Mouse (Mus musculus) layer of hippocampus, postnatal 36 days (tissue): ENCODE data around the gene Parvb. TPM values are rescaled to one million over a fixed set of nuclear protein-coding genes. Genes with fewer than 3 reads are reported as not detected.
A peak's percentile ranks its signal among the peaks of the same experiment; 100 is the strongest.

Experiments used
- DNase-seq, 2 experiments: peaks; one replicate each; pipeline ENCODE4 v3.0.0; 2022
- total RNA-seq, 2 experiments: library from RNA; stranded (reverse); gene quantifications; 2 replicates each; pipeline ENCODE4 v1.2.3; 2021

The Parvb gene
- 10 to 100 TPM; 32.4 to 37.7 TPM for total RNA-seq

DNA sequence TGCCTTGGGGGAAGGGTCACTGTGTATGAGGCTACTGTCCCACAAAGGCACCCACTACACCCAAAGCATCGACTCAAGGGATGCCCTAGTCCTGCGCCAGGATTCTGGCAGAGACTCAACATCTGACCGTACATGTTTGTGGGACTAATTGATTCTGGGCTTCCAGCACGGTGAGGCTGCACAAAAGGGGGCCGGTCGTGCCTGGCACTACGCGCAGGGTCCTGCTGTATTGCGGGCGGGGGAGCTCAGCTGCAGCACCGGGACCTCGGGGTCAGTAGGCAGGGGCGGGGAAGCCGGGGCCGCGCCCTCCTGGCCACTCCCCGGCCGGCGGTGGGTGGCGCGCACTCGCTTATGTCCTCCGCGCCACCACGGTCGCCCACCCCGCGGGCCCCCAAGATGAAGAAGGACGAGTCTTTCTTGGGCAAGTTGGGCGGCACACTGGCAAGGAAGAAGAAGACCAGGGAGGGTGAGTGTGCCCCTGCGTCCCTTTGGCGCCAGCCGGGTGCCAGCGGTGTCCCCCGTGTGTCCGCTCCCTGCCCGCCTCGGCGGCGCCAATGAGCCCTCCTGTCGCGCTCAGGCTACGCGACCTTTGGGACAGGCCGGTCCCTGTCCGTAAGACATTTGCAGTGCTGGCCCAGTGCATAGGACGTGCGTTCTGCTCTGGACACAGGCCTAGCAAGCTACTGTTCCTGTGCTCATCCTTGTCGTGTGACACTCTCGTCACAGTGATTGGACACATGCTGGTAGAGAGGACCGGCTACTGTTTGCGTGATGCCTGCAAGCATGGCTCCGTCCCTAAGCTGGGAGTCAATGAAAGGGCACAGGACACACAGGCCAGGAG lies at the start of gene Parvb:
TSS of gene Parvb (plus strand) at position 323 of the 841 bp plus-strand sequence.
- peak; percentile 45 to 58 for DNase-seq

- no peak for DNase-seq
Observed at GRCm38 (mm10) chr15:84183967-84184366, 47.9 kb upstream of the Parvb start.

- DNase-seq = no peak
Observed at GRCm38 (mm10) chr15:84186196-84186595, 45.6 kb upstream of the Parvb start.

DNA sequence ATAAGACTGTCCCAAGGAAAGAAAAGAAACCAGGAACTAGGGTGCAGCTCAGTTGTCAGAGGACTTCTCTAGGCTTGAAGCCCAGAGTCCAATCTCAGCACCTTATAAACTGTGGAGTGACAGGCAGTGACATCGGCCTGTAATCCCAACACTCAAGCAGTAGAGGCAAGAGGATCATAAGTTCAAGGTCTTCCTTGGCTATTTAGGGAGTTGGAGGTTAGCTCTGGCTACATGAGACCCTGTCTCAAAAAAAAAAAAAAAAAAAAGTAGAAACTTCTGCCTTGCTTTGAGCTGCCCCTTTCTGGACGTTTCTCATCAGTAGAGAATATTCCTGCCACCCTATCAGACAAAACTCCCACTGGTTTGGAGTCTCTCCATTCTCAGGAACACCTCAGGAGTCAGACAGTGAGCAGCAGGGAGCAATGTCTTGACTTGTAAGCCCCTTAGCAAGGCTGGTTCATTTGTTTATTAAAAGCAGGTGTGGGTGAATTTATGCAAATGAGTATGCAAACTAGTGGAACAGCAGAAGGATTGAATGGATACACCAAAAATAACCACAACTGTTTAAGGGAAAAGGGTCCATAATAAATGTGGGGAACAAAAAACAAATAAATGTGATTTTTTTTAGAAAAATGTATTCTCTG lies 42.8 kb upstream of the Parvb start:
- DNase-seq = no peak

GRCm38 (mm10) chr15:84189881-84190280 lies 42.0 kb upstream of the Parvb start:
- DNase-seq = no peak

DNA sequence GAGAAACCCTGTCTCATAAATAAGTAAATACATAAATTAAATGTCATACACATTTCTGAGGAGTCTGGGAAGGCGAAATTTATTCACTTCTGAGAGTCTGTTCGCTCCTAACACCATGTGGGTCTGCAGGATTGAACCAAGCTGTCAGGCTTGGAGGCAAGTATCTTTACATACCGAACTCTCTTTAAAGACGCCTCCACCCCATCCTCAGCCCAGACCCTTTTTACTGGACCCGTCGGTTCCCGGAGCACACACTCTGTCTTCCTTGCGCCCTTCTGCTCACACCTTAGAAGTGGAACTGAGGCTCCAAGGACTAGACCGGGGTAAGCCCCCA lies 40.2 kb upstream of the Parvb start:
- no peak for DNase-seq

DNA sequence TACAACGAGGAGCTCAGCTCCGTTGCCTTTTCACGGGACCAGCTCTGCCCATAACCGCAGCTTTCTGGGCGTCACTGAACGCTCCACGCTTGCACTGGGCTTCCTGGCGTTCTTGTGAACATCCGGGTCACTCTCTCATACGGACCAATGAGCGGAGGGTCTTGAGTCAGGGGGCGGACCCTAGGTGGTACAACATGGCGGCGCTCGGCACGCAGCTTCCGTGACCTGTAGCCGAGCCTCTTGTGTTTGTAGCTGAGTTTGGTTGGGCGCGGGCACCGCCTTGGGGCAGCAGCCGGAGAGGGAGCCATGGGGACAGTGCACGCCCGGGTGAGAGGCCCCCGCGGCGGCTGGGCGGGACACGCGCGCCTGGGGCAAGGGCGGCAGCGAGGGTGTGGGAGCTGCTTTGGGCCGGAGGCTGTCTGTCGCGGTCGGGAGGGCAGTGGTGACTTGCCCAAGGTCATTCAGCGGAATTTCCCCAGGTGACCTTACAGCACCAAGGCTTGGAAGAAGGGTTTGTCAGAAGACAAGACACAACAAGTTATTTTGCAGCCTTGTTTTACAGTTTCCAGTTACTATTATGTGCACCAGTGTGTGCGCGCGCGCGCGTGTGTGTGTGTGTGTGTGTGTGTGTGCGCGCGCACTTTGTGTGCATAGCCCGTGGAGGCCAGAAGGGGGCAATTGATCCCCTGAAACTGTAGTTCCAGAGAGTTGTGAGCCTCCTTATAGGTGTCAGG lies 39.6 kb upstream of the Parvb start, which contains the start of gene Samm50:
TSS of gene Samm50 (plus strand) at position 184 of the 734 bp plus-strand sequence.
- DNase-seq = peak; percentile 91 to 92

DNA sequence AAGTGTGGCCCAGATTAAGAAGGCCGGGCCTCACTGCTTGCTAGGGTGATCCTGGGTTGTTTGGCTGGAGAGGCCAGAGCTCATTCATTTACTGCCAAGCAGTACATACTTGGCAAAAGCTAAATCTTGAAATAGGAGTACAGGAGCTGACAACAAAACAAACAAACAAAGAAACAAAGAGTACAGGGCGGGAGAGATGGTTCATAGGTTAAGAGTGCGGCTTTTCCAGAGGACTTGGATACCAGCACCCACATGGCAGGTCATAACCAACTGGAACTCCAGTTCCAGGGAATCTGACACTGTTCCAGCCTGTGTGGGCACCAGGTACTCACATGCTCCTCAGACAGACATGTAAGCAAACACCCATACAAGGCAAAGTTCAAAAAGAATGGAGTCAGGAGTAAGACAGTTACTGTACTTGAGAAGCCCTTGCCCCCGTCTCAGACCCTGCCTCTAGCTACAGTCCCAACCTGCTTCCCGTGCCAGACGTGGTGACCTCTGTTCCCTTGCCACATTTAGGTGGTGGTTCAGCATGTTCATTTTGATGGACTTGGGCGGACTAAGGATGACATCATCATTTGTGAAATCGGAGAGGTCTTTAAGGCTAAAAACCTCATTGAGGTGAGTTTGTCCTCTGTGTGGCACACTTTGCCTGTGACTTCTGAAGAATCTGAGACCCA lies 35.2 kb upstream of the Parvb start:
- DNase-seq = no peak

DNA sequence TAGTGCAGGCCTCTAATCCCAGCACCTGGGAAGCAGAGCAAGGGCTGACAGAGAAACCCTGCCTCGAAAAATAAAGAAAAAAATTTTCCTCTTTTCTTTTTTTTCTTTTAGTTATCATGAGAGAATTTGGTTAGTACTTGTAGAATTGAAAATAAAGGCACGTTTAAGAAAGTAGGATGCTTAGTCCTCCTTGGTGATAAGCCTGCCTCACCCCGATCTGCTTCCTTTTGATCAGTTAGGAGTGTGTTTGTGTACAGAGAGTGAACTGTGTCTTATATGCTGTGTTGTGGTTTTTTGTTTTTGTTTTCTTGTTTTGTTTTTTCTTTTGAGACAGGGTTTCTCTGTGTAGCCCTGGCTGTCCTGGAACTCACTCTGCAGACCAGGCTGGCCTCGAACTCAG lies 24.5 kb upstream of the Parvb start:
- DNase-seq = no peak

GRCm38 (mm10) chr15:84209517-84210412 lies 22.1 kb upstream of the Parvb start:
- DNase-seq = no peak

GRCm38 (mm10) chr15:84210461-84210860 lies 21.4 kb upstream of the Parvb start:
- no peak for DNase-seq

GRCm38 (mm10) chr15:84210941-84211340 lies 20.9 kb upstream of the Parvb start:
- DNase-seq = no peak

DNA sequence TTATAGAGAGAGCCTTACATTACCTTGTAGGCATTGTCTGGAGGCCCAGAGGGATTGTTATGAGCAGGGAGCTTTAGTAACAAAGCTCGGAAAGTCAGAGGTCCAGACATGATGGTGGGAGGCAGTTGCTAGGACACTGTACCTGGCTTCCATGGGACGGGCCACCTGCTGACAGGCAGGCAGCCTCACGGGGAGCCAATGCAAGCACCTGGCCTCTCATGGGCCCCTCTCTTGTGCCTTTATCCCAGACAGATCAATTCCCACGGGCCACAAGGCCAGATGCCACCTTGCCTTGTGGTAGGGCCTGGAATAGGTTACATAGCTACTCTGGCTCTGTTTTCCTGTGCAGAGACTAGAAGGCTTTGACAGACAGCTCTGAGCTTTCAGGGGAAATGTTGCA lies 20.3 kb upstream of the Parvb start:
- DNase-seq = no peak

DNA sequence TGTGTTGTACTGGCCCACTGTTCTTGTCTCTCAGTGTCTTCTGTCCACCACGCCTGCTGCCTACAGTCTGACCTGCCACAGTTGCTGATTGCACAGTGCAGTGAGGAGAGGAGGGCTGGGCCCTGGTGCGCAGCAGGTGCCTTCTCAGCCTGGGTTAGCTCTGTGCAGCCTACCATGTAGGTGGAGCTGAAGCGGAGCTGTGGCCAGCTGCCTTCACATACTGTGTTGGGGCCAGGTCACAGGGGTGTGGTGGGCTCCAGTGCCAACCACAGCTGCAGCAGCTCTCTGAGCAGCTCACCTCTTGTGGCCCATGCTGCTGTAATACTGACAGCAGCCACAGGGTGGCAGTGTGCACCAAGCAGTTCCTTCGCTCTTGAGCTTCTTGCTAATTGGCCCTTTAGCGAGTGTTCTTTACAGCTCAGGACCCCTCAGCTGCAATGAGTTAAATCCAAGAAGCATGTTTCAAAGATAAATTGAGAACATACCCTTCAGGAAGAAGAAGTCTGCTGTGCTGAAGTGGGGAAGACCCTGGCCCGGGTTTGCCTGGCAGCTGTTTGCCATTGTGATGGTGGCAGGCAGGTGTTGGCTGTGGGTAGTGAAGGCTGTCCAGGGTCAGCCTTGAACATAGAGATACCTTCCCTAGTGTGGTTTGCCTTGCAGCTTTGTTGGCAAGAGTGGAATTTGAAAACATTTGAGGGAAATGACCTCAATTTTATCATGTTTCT lies 19.6 kb upstream of the Parvb start:
- DNase-seq = peak; percentile 82 to 84

DNA sequence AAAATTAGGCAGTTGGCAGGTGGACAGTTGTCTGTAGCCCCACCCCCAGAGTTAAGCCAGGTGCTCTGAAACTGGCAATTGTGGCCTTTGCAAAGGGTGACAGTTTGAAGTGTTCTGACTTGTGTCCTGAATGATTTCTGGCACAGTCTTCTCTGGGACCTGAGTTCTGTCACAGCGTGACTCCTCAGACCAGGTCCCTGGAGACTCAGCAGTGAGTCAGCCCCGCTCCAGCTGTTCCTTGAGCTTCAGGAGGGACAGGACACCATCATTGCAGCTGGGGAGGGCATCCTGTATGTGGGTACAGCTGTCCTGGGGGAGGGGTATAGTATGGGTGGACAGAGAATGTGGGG lies 19.1 kb upstream of the Parvb start:
- DNase-seq = no peak

DNA sequence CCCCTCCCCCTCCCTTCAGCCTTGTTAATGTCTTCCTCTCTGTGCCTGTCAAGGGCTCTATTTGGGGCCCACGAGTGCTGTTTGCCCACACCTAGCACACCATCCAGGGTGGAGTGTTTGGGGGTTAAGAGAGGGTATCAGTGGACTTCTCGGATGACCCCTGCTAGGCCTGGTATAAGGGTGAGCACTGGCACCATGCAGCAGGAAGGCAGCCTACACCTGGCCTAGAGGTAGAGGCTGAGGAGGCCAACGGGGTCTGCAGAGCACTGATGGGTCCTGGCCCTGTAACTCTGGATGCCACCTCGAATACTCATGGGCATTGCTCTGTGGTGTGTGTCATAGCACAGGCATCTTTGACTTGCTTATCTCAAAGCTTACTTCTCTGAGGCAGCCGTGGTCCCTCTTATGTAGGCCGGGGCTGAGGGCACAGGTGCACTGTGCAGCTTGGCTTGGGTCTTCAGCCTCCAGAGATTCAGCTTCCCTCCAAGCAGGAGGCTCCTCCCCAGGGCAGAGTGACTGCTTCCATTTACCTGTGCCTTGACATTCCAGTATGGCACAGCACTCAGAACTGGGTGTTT lies 18.6 kb upstream of the Parvb start:
- DNase-seq = no peak

DNA sequence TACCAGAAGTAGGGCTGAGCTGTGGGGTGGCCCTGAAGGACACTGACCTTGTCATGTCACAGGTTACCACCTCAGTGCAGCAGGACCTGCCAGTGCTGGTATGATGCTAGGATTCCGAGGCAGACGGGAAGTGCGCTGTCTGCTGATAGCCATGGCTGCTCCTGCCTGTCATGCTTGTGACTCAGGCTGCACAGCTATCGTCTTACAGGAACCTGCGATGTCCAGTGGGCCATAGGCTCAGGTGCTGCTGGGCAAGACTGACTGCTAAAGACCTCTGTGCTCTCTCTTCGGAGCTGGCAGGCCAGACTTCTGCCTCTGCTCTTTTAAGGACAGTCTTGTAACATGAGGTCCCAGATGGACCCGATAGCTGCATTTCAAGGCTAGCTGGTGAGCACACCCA lies 17.4 kb upstream of the Parvb start:
- no peak for DNase-seq

DNA sequence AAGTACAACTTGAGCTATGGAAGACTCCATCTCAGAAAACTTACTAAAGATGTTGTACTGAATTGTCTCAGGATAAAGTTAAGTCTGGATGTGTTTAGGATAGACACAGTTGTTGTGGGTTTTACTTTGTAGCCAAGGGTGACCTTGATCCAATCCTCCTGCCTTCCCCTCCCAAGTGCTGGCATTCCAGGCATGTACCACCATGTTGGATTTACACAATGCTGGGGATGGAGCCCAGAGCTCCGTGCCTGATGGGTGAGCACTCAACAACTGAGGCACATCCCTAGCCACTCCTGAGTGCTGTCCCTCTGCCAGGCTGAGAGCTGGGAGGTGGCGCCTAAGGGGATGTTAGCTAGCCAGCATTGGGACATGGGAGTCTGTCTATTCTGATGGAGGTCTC lies 16.6 kb upstream of the Parvb start:
- DNase-seq = no peak

DNA sequence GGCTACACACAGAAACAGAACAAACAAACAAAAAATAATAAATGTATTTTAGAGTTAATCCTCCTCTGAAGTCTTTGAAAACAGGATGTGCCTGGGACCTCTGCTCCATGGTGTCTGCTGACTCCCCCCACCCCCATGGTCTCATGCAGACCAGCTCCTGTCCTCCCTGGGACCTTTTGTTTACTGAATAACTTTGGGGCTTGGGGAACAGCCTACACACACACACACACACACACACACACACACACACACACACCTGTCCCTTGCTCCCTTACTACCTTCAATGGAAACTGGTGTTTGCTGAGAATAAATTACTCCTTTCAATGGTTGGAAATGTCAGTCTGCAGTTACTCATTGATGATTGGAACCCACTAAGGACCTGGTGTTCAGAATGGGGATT lies 15.8 kb upstream of the Parvb start:
- no peak for DNase-seq

DNA sequence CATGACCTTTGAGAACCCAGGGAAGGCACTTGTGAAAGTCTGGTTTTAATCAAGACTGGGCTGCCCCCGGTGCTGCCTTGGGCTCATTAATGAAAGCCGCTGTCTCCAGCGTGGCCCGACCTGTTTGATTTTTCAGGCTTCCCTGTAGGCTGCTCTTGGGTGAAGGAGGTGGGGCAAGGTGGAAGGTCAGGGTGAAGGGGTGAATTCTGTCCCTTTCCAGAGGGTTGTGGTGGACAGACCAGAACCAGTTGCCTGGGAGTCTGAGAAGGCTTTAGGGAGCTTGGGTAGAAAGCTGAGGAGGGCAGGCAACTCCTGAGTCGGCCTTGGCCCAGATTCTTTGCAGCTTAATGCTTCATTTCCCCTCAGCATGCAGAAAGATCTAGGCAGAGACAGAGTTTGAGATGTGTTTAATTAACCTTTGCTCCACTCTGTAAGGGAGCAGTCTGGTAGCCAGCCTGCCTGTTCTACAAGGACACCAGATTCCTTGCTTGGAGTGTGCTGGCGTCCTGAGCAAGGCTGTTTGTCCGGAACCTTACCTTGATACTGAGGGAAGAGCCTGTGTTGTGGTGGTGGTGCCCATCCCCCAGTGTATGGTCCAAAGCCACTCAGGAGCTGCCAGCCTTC lies 15.3 kb upstream of the Parvb start:
- DNase-seq = no peak
